ENCODE assay signal across 7 mouse cellular contexts in the genomic region with DNA sequence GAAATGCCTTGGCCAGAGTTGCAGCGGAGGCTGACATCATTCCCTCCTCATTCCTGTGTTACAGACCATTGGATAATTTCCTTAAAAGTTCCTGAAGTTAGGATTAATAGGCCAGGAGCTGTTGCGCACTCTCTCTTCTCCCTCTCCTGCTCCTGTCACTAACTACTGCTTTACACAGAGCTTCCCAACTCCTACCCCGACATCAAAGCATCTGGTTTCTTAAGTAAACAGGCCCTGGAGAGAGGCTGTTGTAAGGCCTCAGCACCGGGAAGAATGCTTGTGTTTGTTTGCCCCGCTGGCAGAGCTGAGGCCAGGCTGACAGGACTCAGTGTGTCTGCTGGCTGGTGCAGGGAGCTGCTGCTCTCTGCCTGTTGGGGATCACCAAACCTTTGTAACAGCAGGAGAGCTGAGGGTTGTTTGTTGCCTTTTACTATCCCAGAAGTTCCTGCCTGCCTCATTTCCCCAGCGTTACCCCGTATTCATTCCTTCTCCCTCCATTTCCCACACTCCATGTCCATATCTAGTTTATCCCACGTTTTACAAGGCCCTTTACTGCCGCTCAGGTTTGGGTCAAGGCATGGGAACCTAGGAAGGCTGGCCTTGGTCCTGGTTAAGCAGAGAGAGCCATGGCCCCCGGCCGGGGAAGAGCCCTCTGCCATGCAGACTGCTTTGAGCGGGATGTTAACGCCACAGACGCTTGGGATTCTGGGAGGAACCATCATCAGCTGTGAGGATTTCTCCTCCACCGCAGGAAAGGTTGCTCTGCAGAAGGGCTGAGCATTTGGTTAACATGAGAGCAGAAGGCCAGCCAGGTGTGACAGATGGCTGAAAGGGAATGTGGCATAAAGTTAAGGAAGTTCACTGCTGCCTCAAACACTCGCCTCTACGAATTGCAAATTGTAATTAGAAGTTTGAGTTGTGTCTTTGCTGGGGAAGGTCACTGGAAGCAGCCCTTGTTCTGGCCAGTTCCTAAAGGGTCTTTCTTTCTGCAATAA. TPM values are rescaled to one million over a fixed set of nuclear protein-coding genes. Genes with fewer than 3 reads are reported as not detected.
DNase-seq lines count a peak whose midpoint lies in the region; ATAC-seq lines count a peak whose summit lies in the region.

No protein-coding gene starts in this region.

- DNase-seq in right cerebral cortex, postnatal 10 days (ENCODE audit: low spot score in 2 of 2) = peak; percentile 69 to 79
- DNase-seq in right cerebral cortex, postnatal 4 days = no peak
- peak; percentile 35 to 53 for DNase-seq in left cerebral cortex, postnatal 25 days (ENCODE audit: low spot score in 2 of 2)
- DNase-seq in midbrain, embryonic 10.5 days (ENCODE audit: low spot score) = peak; percentile 52
- DNase-seq in thymus, postnatal 0 days (ENCODE audit: low spot score) = no peak
- no peak for DNase-seq in adrenal gland, postnatal 36 days

- no peaks in the 10 kb centered on the region for H3K27me3 ChIP-seq in forebrain, embryonic 13.5 days
- H3K27me3 ChIP-seq in midbrain, embryonic 10.5 days (ENCODE audit: low read depth, poor library complexity, severe bottlenecking) = no peaks in the 10 kb centered on the region

- H3K27ac ChIP-seq in forebrain, embryonic 13.5 days = peak overlapping the region; percentile 73
- H3K27ac ChIP-seq in midbrain, embryonic 10.5 days (replicated peaks) = peak overlapping the region; percentile 81

- intact Hi-C loops in left cerebral cortex, postnatal 25 days (cut with DNase I) = loop anchor here (5.0 kb wide), 1 partner anchor 54 kb away; no protein-coding TSS in a partner anchor

- no peaks in the 10 kb centered on the region for H3K9me3 ChIP-seq in forebrain, embryonic 13.5 days (replicated peaks)
- H3K9me3 ChIP-seq in midbrain, embryonic 10.5 days (replicated peaks) = no peaks in the 10 kb centered on the region

- peak overlapping the region; percentile 73 for H3K4me2 ChIP-seq in forebrain, embryonic 13.5 days

- no peak for ATAC-seq in forebrain, embryonic 13.5 days

- peak overlapping the region; percentile 95; the same call in 1 of the 2 replicates for H3K4me3 ChIP-seq in forebrain, embryonic 13.5 days
- peak overlapping the region; percentile 41 for H3K4me3 ChIP-seq in midbrain, embryonic 10.5 days

- no peaks in the 10 kb centered on the region for H3K36me3 ChIP-seq in forebrain, embryonic 13.5 days (ENCODE audit: poor library complexity, severe bottlenecking)
- no peaks in the 10 kb centered on the region for H3K36me3 ChIP-seq in midbrain, embryonic 10.5 days

- H3K9ac ChIP-seq in forebrain, embryonic 13.5 days = peak overlapping the region; percentile 50

- 19% methylated on average over 17 of the region's 17 CpGs for WGBS in forebrain, embryonic 13.5 days
- 12% methylated on average over 17 of the region's 17 CpGs for WGBS in midbrain, embryonic 10.5 days

- peaks cover 68% of the 10 kb centered on the region for H3K4me1 ChIP-seq in forebrain, embryonic 13.5 days
- peaks cover 77% of the 10 kb centered on the region for H3K4me1 ChIP-seq in midbrain, embryonic 10.5 days

RNA-seq across cellular contexts. Expression of gene Sort1, which starts 4.2 kb away (rescaled TPM):
- polyA plus RNA-seq in forebrain, embryonic 13.5 days (2015; fragmentation: Nextera tagmentation; extraction: Ambion mirVana) = 13.5 and 13.9 TPM in 2 replicates
- total RNA-seq in left cerebral cortex, postnatal 25 days (2021) = 100 to 1,000 TPM; 293 to 302 TPM
- 10.8 and 15.6 TPM in 2 replicates for polyA plus RNA-seq in midbrain, embryonic 10.5 days (2016; fragmentation: Nextera tagmentation; extraction: Ambion mirVana)
- polyA plus RNA-seq in thymus, postnatal 0 days (2015; fragmentation: Nextera tagmentation; extraction: Ambion mirVana) = 2.7 and 2.9 TPM in 2 replicates
- 10 to 100 TPM; 40.7 to 50.8 TPM for total RNA-seq in adrenal gland, postnatal 36 days (2021)

RNA-seq across cellular contexts. Expression of gene Psma5, which starts 31.4 kb away (rescaled TPM):
- 298 and 305 TPM in 2 replicates for polyA plus RNA-seq in forebrain, embryonic 13.5 days (2015; fragmentation: Nextera tagmentation; extraction: Ambion mirVana)
- 10 to 100 TPM; 73.8 to 88.5 TPM for total RNA-seq in left cerebral cortex, postnatal 25 days (2021)
- 299 and 349 TPM in 2 replicates for polyA plus RNA-seq in midbrain, embryonic 10.5 days (2016; fragmentation: Nextera tagmentation; extraction: Ambion mirVana)
- 311 and 322 TPM in 2 replicates for polyA plus RNA-seq in thymus, postnatal 0 days (2015; fragmentation: Nextera tagmentation; extraction: Ambion mirVana)
- 10 to 100 TPM; 96.6 to 97.5 TPM for total RNA-seq in adrenal gland, postnatal 36 days (2021)

Comparison
In these comparisons a context has a peak if more than half of its experiments do, and no peak if none do; other contexts are left out.
1. DNase-seq: peak in right cerebral cortex, postnatal 10 days (2 of 2), left cerebral cortex, postnatal 25 days (2 of 2) and midbrain, embryonic 10.5 days (single experiment); none in right cerebral cortex, postnatal 4 days (single experiment), thymus, postnatal 0 days (single experiment) and adrenal gland, postnatal 36 days (0 of 2).